Mouse (Mus musculus) liver, embryonic 12.5 days (tissue): ENCODE data around the gene Gper1. TPM values are rescaled to one million over a fixed set of nuclear protein-coding genes. Genes with fewer than 3 reads are reported as not detected.
A peak's percentile ranks its signal among the peaks of the same experiment; 100 is the strongest.

ENCODE experiments used
- ATAC-seq: fragments of 200-750 bp; cut with Nextera tagmentation; 2 replicates; pipeline ENCODE4 v1.8.0; 2017; ENCODE audit warnings: moderate number of reproducible peaks, mild to moderate bottlenecking, moderate library complexity
- H3K27ac ChIP-seq: fragments of 300-500 bp; sonication (generic); 2 replicates; pipeline ENCODE4 v1.5.1; 2016; ENCODE audit warnings: mild to moderate bottlenecking
- H3K27me3 ChIP-seq: fragments of 300-500 bp; sonication (generic); replicated peaks from 2 replicates; pipeline ENCODE4 v1.6.1; 2016; ENCODE audit warnings: mild to moderate bottlenecking, moderate library complexity
- H3K36me3 ChIP-seq: fragments of 300-500 bp; sonication (generic); 2 replicates; pipeline ENCODE4 v1.6.1; 2016; ENCODE audit warnings: mild to moderate bottlenecking, moderate library complexity
- H3K4me1 ChIP-seq: fragments of 300-500 bp; sonication (generic); 2 replicates; pipeline ENCODE4 v1.6.1; 2016
- H3K4me2 ChIP-seq: fragments of 300-500 bp; sonication (generic); 2 replicates; pipeline ENCODE4 v1.6.1; 2016; ENCODE audit warnings: mild to moderate bottlenecking, moderate library complexity
- H3K4me3 ChIP-seq: fragments of 300-500 bp; sonication (generic); 2 replicates; pipeline ENCODE4 v1.5.1; 2016; ENCODE audit warnings: mild to moderate bottlenecking, moderate library complexity
- H3K9ac ChIP-seq: fragments of 300-500 bp; sonication (generic); 2 replicates; pipeline ENCODE4 v1.6.1; 2016; ENCODE audit warnings: mild to moderate bottlenecking, moderate library complexity
- H3K9me3 ChIP-seq: fragments of 300-500 bp; sonication (generic); replicated peaks from 2 replicates; pipeline ENCODE4 v1.6.1; 2016; ENCODE audit warnings: mild to moderate bottlenecking, moderate library complexity
- WGBS: fragments of 180-500 bp; shearing (Covaris S2); methylation state at CpG from one replicate; pipeline ENCODE4 v1.1.7; 2016; ENCODE audit not compliant: insufficient replicate concordance; 5-methylcytosine and 5-hydroxymethylcytosine counted together
- polyA plus RNA-seq: library from polyadenylated mRNA; unstranded; fragments of >200 nt; fragmentation: Nextera tagmentation; extraction: Ambion mirVana; gene quantifications from 2 replicates; pipeline ENCODE4 v1.2.1, GENCODE M21; 2016

Gene Gper1
- 0.39 and 0.51 TPM in 2 replicates for polyA plus RNA-seq

DNA sequence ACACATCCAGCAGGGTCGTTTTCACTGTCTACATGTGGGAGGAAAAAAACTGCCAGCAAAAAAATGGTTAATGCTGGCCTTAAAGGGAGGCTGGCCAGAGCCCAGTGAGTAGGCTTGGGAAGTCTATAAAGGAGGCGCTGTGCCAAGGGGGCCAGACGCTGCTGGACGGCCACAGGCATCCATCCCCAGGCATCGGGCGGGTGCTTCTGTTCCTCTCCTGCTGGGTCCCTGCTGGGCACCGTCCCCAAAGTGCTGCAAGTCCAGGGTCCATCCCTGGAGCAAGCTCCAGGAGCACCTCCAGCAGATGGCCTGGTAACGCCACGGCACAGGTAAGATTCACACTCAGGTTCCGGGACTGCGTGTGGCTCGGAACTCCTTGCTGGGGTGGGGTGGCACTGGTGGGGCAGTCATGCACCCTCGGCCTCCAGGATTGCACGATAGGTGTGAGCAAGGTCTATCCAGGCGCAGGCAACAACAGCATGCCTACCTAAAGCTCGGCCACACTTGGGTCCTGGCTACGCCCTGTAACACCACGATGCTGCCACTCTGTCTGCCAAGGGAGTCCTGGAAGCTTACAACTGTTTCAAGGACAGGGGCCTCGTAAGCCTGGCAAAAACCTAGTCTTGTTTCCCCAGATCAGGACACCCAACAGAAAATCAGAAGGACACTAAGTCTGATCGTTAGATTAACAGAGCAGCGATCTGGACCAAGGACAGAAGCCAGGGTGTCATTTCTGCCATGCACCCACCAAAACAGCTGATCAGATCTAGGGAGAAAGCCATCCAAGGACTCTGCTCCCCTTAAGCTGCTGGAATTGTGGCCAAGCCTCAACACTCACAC lies at the start of gene Gper1:
Gene Gper1, plus strand, starts transcription at position 126 of the 840 bp plus-strand sequence.
- ATAC-seq: no peak
- Histone ChIP-seq H3K27me3 (no peaks in the 10 kb centered on the region), H3K4me2 (no peak within 1 kb of the TSS), H3K4me3 (no peak within 1 kb of the TSS), H3K4me1 (peaks cover 17% of the 10 kb centered on the region; the same call in 1 of the 2 replicates), H3K9ac (peak within 1 kb of the TSS; percentile 29; the same call in 1 of the 2 replicates), H3K36me3 (peaks cover 8% of the 10 kb centered on the region; the same call in 1 of the 2 replicates), H3K27ac (no peak within 1 kb of the TSS), H3K9me3 (no peaks in the 10 kb centered on the region)
- WGBS: 79% methylated on average over 21 of the region's 21 CpGs

DNA sequence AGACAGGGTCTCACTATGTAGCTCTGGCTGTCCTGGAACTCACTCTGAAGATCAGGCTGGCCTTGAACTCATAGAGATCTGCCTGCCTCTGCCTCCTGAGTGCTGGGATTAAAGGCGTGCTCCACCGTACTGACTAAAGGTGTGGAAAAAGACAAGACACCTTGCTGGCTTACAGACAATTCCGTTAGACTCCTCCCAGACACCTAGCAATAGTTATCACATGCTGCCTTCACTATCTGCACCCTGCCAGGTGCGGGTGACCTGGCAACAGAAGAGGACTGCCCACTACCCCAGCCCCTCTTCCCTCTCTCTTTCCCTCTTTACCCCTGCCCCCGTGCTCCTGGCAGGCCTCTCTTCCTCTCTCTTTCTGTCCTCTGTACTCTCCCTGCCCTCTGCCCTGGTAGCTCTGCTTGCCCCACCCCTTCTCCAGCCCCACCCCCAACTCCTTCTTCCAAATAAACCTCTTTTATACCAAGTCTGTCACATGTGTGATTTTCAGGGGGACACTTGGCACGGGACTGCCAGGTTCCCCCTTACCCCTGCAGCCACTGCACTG lies 49.0 kb upstream of the Gper1 start:
- H3K4me1 ChIP-seq: peaks cover 96% of the 10 kb centered on the region
- 53% methylated on average over 6 of the region's 6 CpGs for WGBS
- H3K4me3 ChIP-seq: no peak overlapping the region
- no peaks in the 10 kb centered on the region for H3K9me3 ChIP-seq
- no peaks in the 10 kb centered on the region for H3K36me3 ChIP-seq
- 0 out of 2 replicates have a peak overlapping the region, but pooled peaks have one; percentile 21 for H3K4me2 ChIP-seq
- H3K27ac ChIP-seq: peak overlapping the region; percentile 67
- no peak for ATAC-seq
- peak overlapping the region; percentile 49 for H3K9ac ChIP-seq
- H3K27me3 ChIP-seq: no peaks in the 10 kb centered on the region

DNA sequence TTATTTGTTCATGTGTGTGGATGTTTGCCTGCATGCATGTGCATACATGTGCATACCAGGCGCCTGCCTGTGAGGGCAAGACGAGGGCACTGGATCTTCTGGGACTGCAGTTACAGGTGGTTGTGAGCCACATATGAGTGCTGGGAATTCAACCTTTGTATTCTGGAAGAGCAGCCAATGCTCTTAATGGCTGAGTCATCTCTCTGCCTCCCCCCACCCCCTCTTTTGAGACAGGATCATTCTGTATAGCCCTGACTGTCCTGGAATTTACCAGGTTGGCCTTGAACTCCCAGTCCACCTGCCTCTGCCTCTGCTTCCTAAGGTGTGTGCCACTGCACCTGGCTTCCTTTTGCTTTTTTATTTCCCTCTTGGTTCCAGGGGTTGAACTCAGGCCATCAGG lies 48.1 kb upstream of the Gper1 start:
- no peak for ATAC-seq
- H3K9me3 ChIP-seq: no peaks in the 10 kb centered on the region
- no peaks in the 10 kb centered on the region for H3K36me3 ChIP-seq
- peaks cover 97% of the 10 kb centered on the region for H3K4me1 ChIP-seq
- 78% methylated on average over 2 of the region's 2 CpGs for WGBS
- H3K9ac ChIP-seq: no peak overlapping the region
- H3K4me3 ChIP-seq: no peak overlapping the region
- H3K27me3 ChIP-seq: no peaks in the 10 kb centered on the region
- H3K27ac ChIP-seq: peak overlapping the region; percentile 52; the same call in 1 of the 2 replicates
- no peak overlapping the region for H3K4me2 ChIP-seq

DNA sequence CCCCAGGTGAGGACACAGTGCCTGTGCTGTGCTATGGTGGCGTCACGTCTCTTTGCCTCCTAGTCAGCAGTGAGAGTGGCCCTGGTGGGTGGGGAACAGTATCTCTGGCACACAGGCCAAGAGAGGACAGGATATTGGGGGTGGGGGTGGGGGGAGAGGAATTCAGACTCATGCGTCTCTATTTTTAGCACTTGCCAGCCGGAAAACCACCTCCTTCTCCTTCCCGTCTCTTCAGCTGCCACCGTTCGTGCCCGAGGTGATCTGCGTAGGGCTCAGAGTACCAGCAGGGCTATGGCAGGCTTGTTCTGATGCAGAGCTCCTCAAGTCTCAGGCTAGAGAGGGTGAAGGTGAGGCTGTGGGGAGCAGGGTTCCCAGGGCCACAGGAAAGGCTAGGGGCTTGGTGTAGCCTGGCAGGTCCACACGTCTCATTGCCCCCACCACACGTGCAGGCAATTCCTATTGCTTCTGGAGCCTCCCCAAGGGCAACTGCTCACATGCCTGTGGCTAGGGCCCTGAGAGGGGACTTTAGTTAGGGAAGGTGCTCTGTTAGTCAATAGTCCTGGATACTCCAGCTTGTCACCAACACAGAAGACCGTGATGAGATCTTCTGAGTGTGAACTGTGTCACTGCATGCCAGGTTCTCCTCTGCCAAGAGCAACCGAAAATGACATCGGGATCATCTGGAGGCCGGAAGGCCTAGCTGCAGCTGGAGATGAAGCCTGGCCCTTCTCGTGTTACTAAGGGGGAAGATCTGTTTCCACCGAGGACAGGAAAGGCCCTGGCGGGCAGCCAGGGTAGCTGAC lies 45.3 kb upstream of the Gper1 start, which contains the start of gene Gpr146:
Gene Gpr146, plus strand, starts transcription at position 230 of the 803 bp plus-strand sequence.
- Histone ChIP-seq H3K4me1 (peaks cover 95% of the 10 kb centered on the region), H3K9ac (peak within 1 kb of the TSS; percentile 83), H3K36me3 (no peaks in the 10 kb centered on the region), H3K4me3 (peak within 1 kb of the TSS; percentile 78), H3K27me3 (no peaks in the 10 kb centered on the region), H3K9me3 (no peaks in the 10 kb centered on the region), H3K4me2 (peak within 1 kb of the TSS; percentile 91), H3K27ac (peak within 1 kb of the TSS; percentile 100)
- WGBS: 28% methylated on average over 18 of the region's 18 CpGs
- peak; percentile 40 for ATAC-seq

DNA sequence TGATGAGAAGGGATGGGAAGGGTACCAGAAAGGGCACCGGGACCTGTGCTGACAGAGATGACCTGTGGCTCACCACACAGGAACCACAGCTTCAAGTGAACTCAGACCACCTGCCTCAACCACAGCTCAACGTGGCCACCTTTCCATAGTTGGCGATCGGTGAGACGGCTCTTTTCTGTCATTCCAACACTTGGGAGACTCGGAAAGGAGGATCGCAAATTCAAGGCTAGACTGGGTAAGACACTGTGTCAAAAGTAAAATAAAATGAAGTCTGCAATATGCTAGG lies 44.7 kb upstream of the Gper1 start:
- peak overlapping the region; percentile 78; the same call in 1 of the 2 replicates for H3K4me3 ChIP-seq
- no peaks in the 10 kb centered on the region for H3K9me3 ChIP-seq
- peak overlapping the region; percentile 83 for H3K9ac ChIP-seq
- H3K27ac ChIP-seq: peak overlapping the region; percentile 100
- 58% methylated on average over 7 of the region's 7 CpGs for WGBS
- peaks cover 95% of the 10 kb centered on the region for H3K4me1 ChIP-seq
- peak overlapping the region; percentile 91 for H3K4me2 ChIP-seq
- H3K27me3 ChIP-seq: no peaks in the 10 kb centered on the region
- H3K36me3 ChIP-seq: no peaks in the 10 kb centered on the region
- no peak for ATAC-seq

DNA sequence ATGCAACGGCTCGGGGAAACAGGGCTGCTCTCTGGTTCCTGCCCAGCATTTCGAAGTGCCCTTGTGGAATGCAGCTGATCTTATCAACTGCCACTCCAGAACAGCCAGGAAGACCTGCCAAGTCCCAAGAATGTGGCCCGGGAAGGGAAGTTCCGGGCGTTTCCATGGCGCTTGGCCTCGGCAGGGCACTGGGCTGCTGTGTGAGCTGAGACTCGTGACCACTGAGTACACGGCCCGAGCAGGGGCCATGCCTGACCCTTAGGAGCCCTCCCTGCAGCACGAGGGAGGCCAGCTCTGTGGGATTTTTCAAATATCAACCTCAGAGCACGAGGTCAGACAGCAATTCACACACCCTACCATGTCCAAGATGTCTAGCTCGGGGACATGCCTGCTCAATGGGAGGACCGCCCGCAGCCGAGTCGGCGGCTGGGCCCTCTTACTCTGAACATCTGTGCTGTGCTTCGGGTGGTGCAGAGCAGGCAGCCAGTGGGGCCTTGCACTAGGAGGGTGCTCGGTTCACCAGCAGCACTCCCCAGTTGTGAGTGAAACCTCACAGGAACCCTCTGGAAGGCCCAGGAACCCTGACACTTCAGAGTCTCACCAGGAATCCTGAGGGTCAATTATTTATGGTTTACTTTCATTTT lies 43.8 kb upstream of the Gper1 start:
- H3K9me3 ChIP-seq: no peaks in the 10 kb centered on the region
- peak overlapping the region; percentile 91 for H3K4me2 ChIP-seq
- WGBS: 14% methylated on average over 21 of the region's 21 CpGs
- H3K27me3 ChIP-seq: no peaks in the 10 kb centered on the region
- peak overlapping the region; percentile 78 for H3K4me3 ChIP-seq
- no peak for ATAC-seq
- H3K4me1 ChIP-seq: peaks cover 95% of the 10 kb centered on the region
- peaks cover 7% of the 10 kb centered on the region for H3K36me3 ChIP-seq
- peak overlapping the region; percentile 83 for H3K9ac ChIP-seq
- peak overlapping the region; percentile 100 for H3K27ac ChIP-seq

DNA sequence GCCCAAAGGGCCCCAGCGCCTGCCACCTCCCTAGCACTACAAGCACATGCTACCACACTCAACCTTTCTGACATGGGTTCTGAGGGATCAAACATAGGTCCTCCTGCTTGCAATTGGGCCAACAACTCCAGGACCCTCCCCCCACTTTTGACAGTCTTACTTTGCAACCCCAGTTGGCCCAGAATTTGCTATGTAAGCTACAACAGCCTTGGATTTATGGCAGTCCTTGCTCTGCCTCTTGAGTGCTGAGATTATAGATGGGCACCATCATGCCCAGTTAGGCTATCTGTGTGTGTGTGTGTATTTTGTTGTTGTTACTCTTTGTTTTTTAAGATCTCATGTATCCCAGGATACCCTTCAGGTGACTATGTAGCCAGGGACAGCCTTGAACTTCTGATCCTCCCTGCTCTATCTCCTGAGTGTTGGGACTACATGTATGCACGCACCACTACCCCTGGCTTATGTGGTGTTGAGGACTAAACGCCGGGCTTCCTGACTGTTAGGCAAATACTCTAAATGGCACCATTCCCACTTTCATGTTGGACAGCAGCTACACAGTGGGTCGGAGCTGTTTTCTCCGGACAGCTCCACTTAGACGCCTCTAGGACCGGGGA lies 43.1 kb upstream of the Gper1 start:
- ATAC-seq: peak; percentile 6
- H3K27ac ChIP-seq: peak overlapping the region; percentile 100
- H3K36me3 ChIP-seq: peaks cover 14% of the 10 kb centered on the region
- H3K4me3 ChIP-seq: peak overlapping the region; percentile 78
- no peaks in the 10 kb centered on the region for H3K9me3 ChIP-seq
- H3K4me2 ChIP-seq: peak overlapping the region; percentile 91
- WGBS: 8% methylated on average over 8 of the region's 8 CpGs
- peaks cover 95% of the 10 kb centered on the region for H3K4me1 ChIP-seq
- peak overlapping the region; percentile 83 for H3K9ac ChIP-seq
- H3K27me3 ChIP-seq: no peaks in the 10 kb centered on the region

DNA sequence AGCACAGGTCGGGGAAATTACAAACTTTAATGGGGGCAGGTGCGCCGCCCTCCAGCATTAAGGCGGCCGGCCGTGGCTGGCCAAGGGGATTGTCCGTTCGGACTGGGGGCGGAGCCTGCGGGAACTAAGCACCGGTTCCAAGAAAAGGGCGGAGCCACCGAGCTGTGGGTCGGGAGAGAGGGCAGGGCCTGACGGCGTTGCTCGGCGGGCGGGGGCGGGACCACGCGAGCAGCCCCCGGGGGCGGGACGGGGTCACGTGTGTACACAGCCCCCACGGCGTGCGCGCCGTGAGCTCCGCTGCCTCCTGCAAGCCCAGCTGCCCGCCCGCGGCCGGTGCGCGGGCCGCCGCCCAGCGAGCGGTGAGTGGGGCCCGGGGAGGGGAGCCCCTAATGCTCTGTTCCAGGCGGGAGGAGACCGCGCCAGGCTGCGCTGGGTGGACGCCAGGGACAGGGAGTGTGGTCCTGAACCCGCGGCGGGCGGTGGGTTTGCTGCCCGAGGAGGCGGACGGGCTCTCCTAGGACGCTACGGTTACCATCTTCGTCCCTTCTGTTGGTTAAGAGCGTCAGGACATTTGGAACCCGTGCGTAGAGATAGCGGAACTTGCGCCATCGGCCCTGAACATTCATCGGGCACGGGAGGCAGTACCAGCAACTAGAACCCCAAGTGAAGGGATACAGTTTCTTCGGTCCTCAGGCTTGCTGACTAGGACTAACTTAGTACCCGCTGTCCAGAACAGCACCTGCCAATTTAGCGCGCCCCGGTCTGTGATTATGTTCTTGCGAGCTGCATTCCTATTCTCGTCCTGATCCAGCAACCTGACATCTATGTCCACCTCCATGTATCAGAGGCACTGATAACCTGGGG lies 42.3 kb upstream of the Gper1 start:
- H3K27me3 ChIP-seq: no peaks in the 10 kb centered on the region
- under 1% methylated on average over 73 of the region's 73 CpGs for WGBS

DNA sequence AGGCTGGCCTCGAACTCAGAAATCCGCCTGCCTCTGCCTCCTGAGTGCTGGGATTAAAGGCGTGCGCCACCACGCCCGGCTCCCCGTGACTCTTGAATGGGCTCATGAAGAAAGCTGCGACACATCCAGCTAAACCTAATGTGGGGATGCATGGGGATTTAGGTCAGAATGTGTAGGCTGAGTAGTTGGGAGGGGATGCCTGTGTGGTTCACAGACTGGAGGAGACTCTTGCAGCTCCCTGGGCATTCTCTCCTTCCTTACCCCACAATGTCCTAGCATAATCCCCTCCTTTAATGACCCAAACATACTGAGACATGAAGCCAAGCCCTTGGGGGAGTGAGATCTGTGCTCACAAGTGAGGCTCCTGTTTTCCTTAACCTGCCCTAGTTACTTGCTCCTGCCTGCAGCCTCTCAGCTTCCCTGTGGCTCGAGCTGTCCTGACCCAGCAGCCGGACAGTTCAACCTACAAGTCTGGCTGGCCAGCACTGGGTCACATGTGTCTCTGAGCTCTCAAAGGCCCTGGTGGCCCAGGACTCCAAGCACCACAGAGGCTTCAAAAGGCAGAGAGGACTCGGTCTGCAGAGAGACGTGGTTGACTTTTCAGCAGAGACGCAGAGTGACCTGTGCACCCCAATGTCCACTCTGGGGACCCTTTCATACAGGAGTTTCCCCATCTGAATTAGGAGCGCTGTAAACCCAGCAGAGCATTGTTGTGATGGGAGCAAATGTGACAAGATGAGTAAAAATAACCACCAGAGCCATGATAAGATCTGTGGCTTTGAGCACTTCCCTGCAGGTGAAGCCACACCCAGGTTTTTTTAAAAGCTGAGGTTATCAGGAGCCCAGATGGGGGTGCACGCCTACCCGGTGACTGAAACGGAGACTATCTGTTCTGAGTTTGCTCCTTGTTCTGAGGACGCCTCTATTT lies 41.1 kb upstream of the Gper1 start:
- WGBS: 23% methylated on average over 18 of the region's 18 CpGs
- Histone ChIP-seq H3K9ac (peak overlapping the region; percentile 83), H3K27ac (peak overlapping the region; percentile 100), H3K27me3 (no peaks in the 10 kb centered on the region), H3K4me1 (peaks cover 95% of the 10 kb centered on the region), H3K4me2 (peak overlapping the region; percentile 91), H3K9me3 (no peaks in the 10 kb centered on the region), H3K36me3 (peaks cover 32% of the 10 kb centered on the region), H3K4me3 (peak overlapping the region; percentile 78)
- peak; percentile 59 for ATAC-seq

More for the DNA sequence above, 42.3 kb upstream of the Gper1 start:
- H3K4me2 ChIP-seq: peak overlapping the region; percentile 91
- H3K9ac ChIP-seq: peak overlapping the region; percentile 83
- H3K27ac ChIP-seq: peak overlapping the region; percentile 100
- peak; percentile 71 for ATAC-seq
- H3K36me3 ChIP-seq: peaks cover 22% of the 10 kb centered on the region
- peak overlapping the region; percentile 78 for H3K4me3 ChIP-seq
- H3K4me1 ChIP-seq: peaks cover 95% of the 10 kb centered on the region
- no peaks in the 10 kb centered on the region for H3K9me3 ChIP-seq

DNA sequence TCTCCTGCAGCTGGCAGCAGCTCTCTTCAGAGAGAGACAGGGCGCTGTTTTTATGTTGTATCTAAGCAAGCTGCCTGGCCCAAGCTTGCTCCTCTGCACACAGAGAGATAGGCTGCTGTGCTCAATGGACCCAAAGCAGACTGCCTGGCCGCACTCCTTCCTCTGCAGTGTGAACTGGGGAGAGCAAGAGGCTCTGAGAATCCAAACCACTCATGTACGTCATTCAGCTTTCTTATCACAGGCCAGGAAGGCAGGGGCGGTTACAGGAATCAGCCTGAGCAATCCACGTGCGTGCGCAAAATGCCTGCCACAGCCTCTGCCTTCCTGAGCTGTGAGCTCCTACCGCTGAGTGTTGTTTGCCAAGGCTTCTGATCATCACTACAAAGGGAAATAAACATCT lies 40.2 kb upstream of the Gper1 start:
- Histone ChIP-seq H3K36me3 (peaks cover 37% of the 10 kb centered on the region), H3K4me3 (peak overlapping the region; percentile 78), H3K9ac (peak overlapping the region; percentile 83), H3K9me3 (no peaks in the 10 kb centered on the region), H3K4me2 (peak overlapping the region; percentile 91), H3K27ac (peak overlapping the region; percentile 100), H3K27me3 (no peaks in the 10 kb centered on the region), H3K4me1 (peaks cover 95% of the 10 kb centered on the region)
- 6% methylated on average over 8 of the region's 8 CpGs for WGBS
- peak; percentile 73 for ATAC-seq
